28 mouse cellular contexts compared by ENCODE assay signal in genomic region chr14:28915004-28915403, GRCm38 (mm10).
DNase-seq lines count a peak whose midpoint lies in the region; ATAC-seq lines count a peak whose summit lies in the region.
"Had no signal": no experiment of that assay in that cellular context is flagged by ENCODE, and none has a peak within 500 bp of the region (broad histone marks: within the 10 kb centered on the region; RNA-seq: fewer than 3 reads in every experiment).

No protein-coding gene starts in this region.

- H3K9ac ChIP-seq in forebrain, embryonic 16.5 days (replicated peaks; ENCODE audit: low read depth, low read length): no peak overlapping the region
- no peak overlapping the region for H3K9ac ChIP-seq in forebrain, embryonic 15.5 days (replicated peaks)
- no peak overlapping the region for H3K9ac ChIP-seq in midbrain, embryonic 14.5 days (replicated peaks; ENCODE audit: low read length)
- no peak overlapping the region for H3K9ac ChIP-seq in midbrain, embryonic 15.5 days
- H3K9ac ChIP-seq: embryonic facial prominence, embryonic 13.5 days; hindbrain, embryonic 15.5 days; intestine, embryonic 15.5 days; liver, embryonic 12.5 days; liver, postnatal 0 days; midbrain, embryonic 12.5 days had no signal

- 39% methylated on average over 1 of the region's 1 CpGs for WGBS in forebrain, embryonic 16.5 days
- 44% methylated on average over 1 of the region's 1 CpGs for WGBS in forebrain, embryonic 15.5 days
- WGBS in midbrain, embryonic 14.5 days: 38% methylated on average over 1 of the region's 1 CpGs
- WGBS in midbrain, embryonic 15.5 days: 42% methylated on average over 1 of the region's 1 CpGs

- H3K4me1 ChIP-seq in forebrain, embryonic 16.5 days (replicated peaks; ENCODE audit: control insufficient read depth, insufficient read depth, low read length): no peaks in the 10 kb centered on the region
- H3K4me1 ChIP-seq in forebrain, embryonic 15.5 days: 0 out of 2 replicates have a peak, but pooled peaks cover 3% of the 10 kb centered on the region
- H3K4me1 ChIP-seq in midbrain, embryonic 14.5 days (ENCODE audit: control insufficient read depth, insufficient read depth, low read length): no peaks in the 10 kb centered on the region
- H3K4me1 ChIP-seq in midbrain, embryonic 15.5 days: no peaks in the 10 kb centered on the region
- H3K4me1 ChIP-seq: embryonic facial prominence, embryonic 13.5 days; hindbrain, embryonic 15.5 days; intestine, embryonic 15.5 days; liver, embryonic 12.5 days; midbrain, embryonic 12.5 days had no signal

- ATAC-seq in forebrain, embryonic 16.5 days: peak; percentile 58
- ATAC-seq in forebrain, embryonic 15.5 days (replicated peaks): no peak
- no peak for ATAC-seq in midbrain, embryonic 14.5 days (ENCODE audit: low FRiP score, low TSS enrichment)
- ATAC-seq in midbrain, embryonic 15.5 days (replicated peaks): no peak
- ATAC-seq: intestine, embryonic 15.5 days; liver, embryonic 12.5 days; liver, postnatal 0 days; Patski had no signal

- no peak overlapping the region for H3K27ac ChIP-seq in forebrain, embryonic 16.5 days (ENCODE audit: low read length)
- H3K27ac ChIP-seq in forebrain, embryonic 15.5 days (replicated peaks): no peak overlapping the region
- H3K27ac ChIP-seq in midbrain, embryonic 14.5 days (replicated peaks; ENCODE audit: low read depth, low read length): no peak overlapping the region
- H3K27ac ChIP-seq in midbrain, embryonic 15.5 days: no peak overlapping the region
- H3K27ac ChIP-seq: embryonic facial prominence, embryonic 13.5 days; hindbrain, embryonic 15.5 days; intestine, embryonic 15.5 days; layer of hippocampus, adult 2 months; left cerebral cortex, adult 2 months; liver, embryonic 12.5 days; midbrain, embryonic 12.5 days had no signal

- no peak overlapping the region for H3K4me3 ChIP-seq in forebrain, embryonic 16.5 days (replicated peaks; ENCODE audit: low read length)
- no peak overlapping the region for H3K4me3 ChIP-seq in forebrain, embryonic 15.5 days
- H3K4me3 ChIP-seq in midbrain, embryonic 14.5 days (replicated peaks; ENCODE audit: low read depth, low read length): no peak overlapping the region
- H3K4me3 ChIP-seq in midbrain, embryonic 15.5 days: no peak overlapping the region
- H3K4me3 ChIP-seq: embryonic facial prominence, embryonic 13.5 days; hindbrain, embryonic 15.5 days; intestine, embryonic 15.5 days; layer of hippocampus, adult 2 months; left cerebral cortex, adult 2 months; liver, embryonic 12.5 days; midbrain, embryonic 12.5 days had no signal

- no peaks in the 10 kb centered on the region for H3K9me3 ChIP-seq in forebrain, embryonic 16.5 days (ENCODE audit: control insufficient read depth, low read length)
- H3K9me3 ChIP-seq in forebrain, embryonic 15.5 days: no peaks in the 10 kb centered on the region
- H3K9me3 ChIP-seq in midbrain, embryonic 14.5 days (ENCODE audit: control insufficient read depth, low read length): no peaks in the 10 kb centered on the region
- no peaks in the 10 kb centered on the region for H3K9me3 ChIP-seq in midbrain, embryonic 15.5 days
- H3K9me3 ChIP-seq: embryonic facial prominence, embryonic 13.5 days; hindbrain, embryonic 15.5 days; intestine, embryonic 15.5 days; liver, embryonic 12.5 days; midbrain, embryonic 12.5 days had no signal

- intact Hi-C loops in heart, postnatal 10 days (cut with DNase I): no loop called here
- intact Hi-C loops in gastrocnemius, postnatal 14 days (cut with DNase I; ENCODE audit: low total_unique reads): no loop called here

- no peaks in the 10 kb centered on the region for H3K27me3 ChIP-seq in forebrain, embryonic 16.5 days (replicated peaks; ENCODE audit: control insufficient read depth, insufficient read depth, low read length)
- H3K27me3 ChIP-seq in forebrain, embryonic 15.5 days: no peaks in the 10 kb centered on the region
- no peaks in the 10 kb centered on the region for H3K27me3 ChIP-seq in midbrain, embryonic 14.5 days (ENCODE audit: control insufficient read depth, insufficient read depth, low read length)
- no peaks in the 10 kb centered on the region for H3K27me3 ChIP-seq in midbrain, embryonic 15.5 days (replicated peaks)
- H3K27me3 ChIP-seq: embryonic facial prominence, embryonic 13.5 days; hindbrain, embryonic 15.5 days; intestine, embryonic 15.5 days; liver, embryonic 12.5 days; midbrain, embryonic 12.5 days had no signal

- H3K4me2 ChIP-seq in forebrain, embryonic 16.5 days (ENCODE audit: low read length): no peak overlapping the region
- H3K4me2 ChIP-seq in forebrain, embryonic 15.5 days (replicated peaks): no peak overlapping the region
- no peak overlapping the region for H3K4me2 ChIP-seq in midbrain, embryonic 14.5 days (ENCODE audit: low read length)
- no peak overlapping the region for H3K4me2 ChIP-seq in midbrain, embryonic 15.5 days
- H3K4me2 ChIP-seq: embryonic facial prominence, embryonic 13.5 days; hindbrain, embryonic 15.5 days; intestine, embryonic 15.5 days; liver, embryonic 12.5 days; midbrain, embryonic 12.5 days had no signal

- no peaks in the 10 kb centered on the region for H3K36me3 ChIP-seq in forebrain, embryonic 16.5 days (ENCODE audit: control insufficient read depth, insufficient read depth)
- no peaks in the 10 kb centered on the region for H3K36me3 ChIP-seq in forebrain, embryonic 15.5 days
- no peaks in the 10 kb centered on the region for H3K36me3 ChIP-seq in midbrain, embryonic 14.5 days (ENCODE audit: control insufficient read depth, insufficient read depth, low read length)
- H3K36me3 ChIP-seq in midbrain, embryonic 15.5 days (replicated peaks): no peaks in the 10 kb centered on the region
- H3K36me3 ChIP-seq: embryonic facial prominence, embryonic 13.5 days; G1E; hindbrain, embryonic 15.5 days; intestine, embryonic 15.5 days; liver, embryonic 12.5 days; midbrain, embryonic 12.5 days had no signal

- DNase-seq in midbrain, embryonic 14.5 days: peak; percentile 14
- peak; percentile 28 for DNase-seq in mesoderm, embryonic 11.5 days (ENCODE audit: low read depth, low spot score)
- no peak for DNase-seq in heart, postnatal 10 days
- no peak for DNase-seq in gastrocnemius, postnatal 14 days
- DNase-seq: adrenal gland, postnatal 14 days; cerebellum, adult 18-20 months; cerebellum, postnatal 10 days; gastrocnemius, postnatal 10 days; kidney, adult 2 months; kidney, postnatal 36 days; liver, postnatal 0 days; lung, postnatal 36 days; right cerebral cortex, adult 18-20 months; spleen, adult 18-20 months; thymus, adult 18-20 months; thymus, postnatal 25 days had no signal

Comparison
In these comparisons a context has a peak if more than half of its experiments do, and no peak if none do; other contexts are left out.
1. DNase-seq: peak in midbrain, embryonic 14.5 days (single experiment) and mesoderm, embryonic 11.5 days (single experiment); none in heart, postnatal 10 days (0 of 2) and gastrocnemius, postnatal 14 days (single experiment).